Mouse (Mus musculus): ENCODE measurements around the gene Evc.

GRCm38 (mm10) chr5:37356027-37356426, 19.3 kb upstream of the Evc start:
- no peak for TF ChIP-seq MAFK (IDR thresholded peaks at IDR 0.05; ENCODE audit: insufficient read depth, low read depth, low read length)
- TF ChIP-seq CHD2 (IDR thresholded peaks at IDR 0.05; ENCODE audit: low read depth, low read length), result no peak
- TF ChIP-seq HCFC1 (IDR thresholded peaks at IDR 0.05; ENCODE audit: borderline replicate concordance, insufficient read depth, low read length), result no peak
- no peak for TF ChIP-seq ZC3H11A (IDR thresholded peaks at IDR 0.05; ENCODE audit: borderline replicate concordance, low read depth, low read length)

Data from ES-E14 (cell line).